Mouse (Mus musculus): ENCODE measurements around the gene Lgr5. TPM values are rescaled to one million over a fixed set of nuclear protein-coding genes. Genes with fewer than 3 reads are reported as not detected.
A peak's percentile ranks its signal among the peaks of the same experiment; 100 is the strongest.

Gene Lgr5
- total RNA-seq (2014; fragmentation: Nextera tagmentation) (0.35 TPM in 1 of 2 replicates, not detected in the other), total RNA-seq (2017) (not detected in 2 replicates)

DNA sequence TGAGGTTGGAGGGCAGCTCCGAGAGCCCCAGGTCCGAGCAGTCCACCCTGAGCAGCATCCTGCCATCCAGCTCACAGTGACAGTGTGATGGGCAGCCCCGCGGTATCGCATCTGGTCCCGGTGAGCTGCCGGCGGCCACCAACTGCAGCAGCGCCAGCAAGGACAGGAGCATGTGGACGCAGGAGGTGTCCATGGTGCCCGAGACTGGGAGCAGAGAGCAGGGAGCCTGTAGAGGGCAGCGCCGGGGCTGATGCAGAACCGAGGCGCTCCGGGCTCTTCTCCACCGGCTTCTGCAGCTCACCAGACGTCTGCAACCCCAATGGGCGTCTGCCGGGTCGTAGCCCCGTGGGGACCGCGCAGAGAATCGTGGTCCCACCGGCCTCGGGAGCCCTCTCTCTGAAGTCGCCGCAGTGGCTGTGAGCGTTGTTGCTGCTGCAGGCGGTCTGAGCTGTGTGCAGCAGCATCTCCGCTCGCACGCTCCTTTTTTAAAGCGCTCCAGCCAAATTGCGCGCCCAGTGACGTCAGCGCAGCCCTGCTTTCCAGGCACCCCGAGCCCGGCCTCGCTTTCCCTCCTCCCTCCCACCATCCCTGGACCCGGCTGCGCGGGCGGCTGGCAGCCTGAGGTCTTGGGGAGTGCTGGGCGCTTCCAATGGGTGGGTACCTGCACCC, at the start of gene Lgr5:
Gene Lgr5, minus strand, starts transcription at position 480 of the 669 bp plus-strand sequence.
- peak; percentile 32 for ATAC-seq (replicated peaks; ENCODE audit: low FRiP score, low TSS enrichment, poor library complexity, severe bottlenecking)

DNA sequence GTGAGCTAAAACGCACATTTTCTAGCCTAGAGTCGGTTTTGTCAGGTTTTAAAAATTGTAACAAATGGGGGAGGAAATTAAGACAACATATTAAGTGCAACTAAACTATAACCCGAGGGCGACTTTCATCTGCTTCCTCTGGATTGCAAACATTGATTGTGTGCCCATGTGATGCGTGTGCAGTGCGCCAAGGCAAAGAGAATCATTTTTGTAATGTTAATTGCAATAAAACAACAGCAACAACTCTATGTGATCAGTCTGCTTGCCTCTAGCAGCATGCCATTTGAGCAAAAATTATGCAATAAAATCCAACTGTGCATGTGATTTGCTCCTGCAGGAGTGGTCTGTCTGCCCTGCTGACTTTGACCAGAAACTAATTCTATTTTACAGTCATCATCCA, 39.1 kb upstream of the Lgr5 start:
- no peak for ATAC-seq (replicated peaks; ENCODE audit: low FRiP score, low TSS enrichment, poor library complexity, severe bottlenecking)

DNA sequence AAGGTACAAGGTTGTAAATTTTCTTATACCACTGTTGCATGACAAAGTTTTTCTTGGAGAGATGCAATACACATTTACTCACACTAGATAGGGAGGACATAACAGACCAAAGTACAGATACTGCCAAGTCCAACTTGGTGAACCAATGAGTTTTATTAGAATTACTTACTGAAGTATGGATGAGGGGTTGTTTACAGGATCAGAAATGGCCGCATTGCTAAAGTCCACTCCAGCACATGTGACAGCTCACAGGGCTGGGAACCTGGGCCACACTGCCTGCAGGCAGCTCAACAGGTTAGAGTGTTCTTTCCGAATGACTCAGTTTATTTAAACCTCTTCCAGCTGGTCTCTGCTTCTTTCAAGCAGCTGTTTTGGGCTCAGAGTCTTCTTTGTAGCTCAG, 37.4 kb upstream of the Lgr5 start:
- no peak for ATAC-seq (replicated peaks; ENCODE audit: low FRiP score, low TSS enrichment, poor library complexity, severe bottlenecking)

- ATAC-seq (replicated peaks; ENCODE audit: low FRiP score, low TSS enrichment, poor library complexity, severe bottlenecking), result 0 out of 2 replicates have a peak, but pooled peaks have one; percentile 30
These were observed 36.5 kb upstream of the Lgr5 start for GRCm38 (mm10) chr10:115623956-115624671.

GRCm38 (mm10) chr10:115623481-115623880, 35.9 kb upstream of the Lgr5 start:
- ATAC-seq (replicated peaks; ENCODE audit: low FRiP score, low TSS enrichment, poor library complexity, severe bottlenecking), result no peak

DNA sequence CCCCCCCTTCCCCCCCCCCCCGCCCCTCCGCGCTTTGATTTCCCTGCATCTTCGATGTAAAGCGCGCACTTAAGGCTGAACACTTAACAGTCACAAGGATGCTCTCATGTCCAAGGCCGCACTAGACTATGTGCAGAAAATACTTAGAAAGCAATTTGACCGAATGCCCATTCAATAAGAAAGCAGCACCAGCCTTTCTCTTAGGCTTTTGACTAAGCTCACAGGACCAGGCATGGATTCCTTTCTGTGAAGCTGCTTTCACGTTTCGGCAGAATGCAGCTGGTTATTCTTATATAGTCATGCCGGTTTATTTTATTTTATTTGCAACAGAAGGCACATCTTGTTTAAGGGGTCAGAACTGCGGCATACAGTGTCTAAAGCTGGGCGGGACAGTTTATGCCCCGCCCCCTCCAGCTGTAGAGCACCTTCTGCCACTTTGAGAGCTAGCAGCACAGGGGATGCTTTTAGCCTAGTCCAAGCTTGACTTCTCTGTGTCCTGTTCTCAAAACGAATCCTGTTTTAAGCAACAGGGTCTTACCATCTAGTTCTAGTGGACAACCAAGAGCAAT, 30.8 kb upstream of the Lgr5 start:
- ATAC-seq (replicated peaks; ENCODE audit: low FRiP score, low TSS enrichment, poor library complexity, severe bottlenecking), result no peak

GRCm38 (mm10) chr10:115617456-115618287, 30.1 kb upstream of the Lgr5 start:
- peak; percentile 92 for ATAC-seq (replicated peaks; ENCODE audit: low FRiP score, low TSS enrichment, poor library complexity, severe bottlenecking)

- ATAC-seq (replicated peaks; ENCODE audit: low FRiP score, low TSS enrichment, poor library complexity, severe bottlenecking), result no peak
These were observed 8.2 kb upstream of the Lgr5 start for GRCm38 (mm10) chr10:115595748-115596147.

GRCm38 (mm10) chr10:115593651-115594050, 6.1 kb upstream of the Lgr5 start:
- no peak for ATAC-seq (replicated peaks; ENCODE audit: low FRiP score, low TSS enrichment, poor library complexity, severe bottlenecking)

DNA sequence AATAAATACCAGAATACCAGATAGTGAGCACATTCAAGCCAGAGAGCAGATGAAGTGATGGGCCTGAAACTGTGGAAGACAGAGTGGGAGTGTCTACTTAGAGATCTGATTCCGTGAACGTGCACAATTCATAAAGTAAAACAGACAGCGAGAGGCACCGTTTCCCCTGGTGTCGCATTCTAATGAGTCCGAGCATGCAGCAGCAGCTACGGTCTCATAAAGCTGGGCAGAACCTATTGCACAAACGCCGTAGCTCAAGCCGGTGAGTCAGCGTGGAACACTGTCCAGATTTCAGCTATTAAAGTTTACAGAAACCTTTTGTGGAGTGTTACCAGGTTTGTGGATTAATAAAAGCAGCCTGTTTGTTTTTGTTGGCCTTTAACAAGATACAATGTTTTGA, 5.6 kb upstream of the Lgr5 start:
- no peak for ATAC-seq (replicated peaks; ENCODE audit: low FRiP score, low TSS enrichment, poor library complexity, severe bottlenecking)

DNA sequence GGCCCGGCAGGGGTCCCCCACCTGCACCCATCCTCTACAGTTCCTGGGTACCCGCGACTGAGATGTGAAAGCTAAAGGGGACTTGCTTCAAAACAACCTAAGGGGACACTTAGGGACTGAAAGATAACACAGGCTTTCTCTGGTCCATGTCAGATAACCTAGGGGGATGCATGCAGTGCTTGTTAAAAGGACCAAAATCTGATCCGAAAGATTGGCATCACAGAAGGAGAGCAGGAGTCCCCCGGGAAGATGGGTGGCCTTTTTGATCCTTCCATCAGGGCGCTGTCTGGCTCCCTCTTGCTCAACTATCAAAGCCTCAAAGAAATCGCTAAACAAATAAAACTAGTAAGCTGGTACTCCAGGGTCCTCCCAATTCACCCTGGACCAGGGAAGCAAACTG, 399 bp upstream of the Lgr5 start:
- no peak for ATAC-seq (replicated peaks; ENCODE audit: low FRiP score, low TSS enrichment, poor library complexity, severe bottlenecking)

DNA sequence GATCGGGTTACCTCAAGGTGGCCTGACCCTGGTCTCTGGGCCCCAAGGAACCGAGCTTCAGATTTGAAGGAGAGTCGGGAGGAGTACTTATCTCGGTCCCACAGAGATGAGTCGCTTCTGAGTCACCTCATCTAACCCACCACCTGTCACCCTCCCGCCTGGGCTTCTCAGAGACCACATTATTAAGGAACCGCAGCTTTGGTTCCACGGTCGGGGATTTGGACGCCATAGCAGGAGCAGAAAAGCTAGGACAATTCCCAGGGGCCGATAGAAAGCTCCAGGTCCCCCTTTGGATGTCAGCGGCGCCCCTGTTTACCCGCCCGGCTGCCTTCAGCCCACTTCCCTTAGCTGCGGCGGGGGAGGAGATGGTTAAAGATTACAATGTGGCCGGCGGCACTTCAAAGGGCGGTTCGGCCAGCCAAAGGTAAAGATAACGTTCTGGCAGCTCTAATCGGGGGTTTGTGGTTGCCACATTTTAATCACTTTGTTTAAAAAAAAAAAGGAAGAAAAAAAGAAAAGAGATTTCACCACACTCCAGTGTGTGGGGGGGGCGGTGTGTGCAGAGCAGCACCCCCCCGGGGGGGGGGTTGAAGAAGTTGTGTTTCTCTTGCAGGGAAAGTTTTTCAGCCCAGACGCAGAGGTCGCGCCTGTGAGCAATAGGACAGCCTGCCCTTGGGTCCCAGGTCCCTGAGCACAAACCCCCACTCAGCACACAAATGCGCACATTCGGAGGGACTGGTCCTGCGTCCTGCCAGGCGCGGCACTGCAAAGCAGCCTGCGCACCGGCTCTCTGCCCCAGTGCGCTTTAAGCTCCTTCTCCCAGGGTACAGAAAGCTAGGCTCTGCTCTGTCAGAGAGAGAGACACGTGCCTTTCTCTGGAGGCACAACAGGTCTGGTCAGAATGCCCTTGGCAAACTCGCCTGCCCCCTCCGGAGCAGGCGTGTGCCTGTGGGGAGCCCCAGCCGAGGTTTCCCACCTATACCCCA, 1.0 kb downstream of the Lgr5 start:
- peak; percentile 63 for ATAC-seq (replicated peaks; ENCODE audit: low FRiP score, low TSS enrichment, poor library complexity, severe bottlenecking)

GRCm38 (mm10) chr10:115585491-115586245, 1.9 kb downstream of the Lgr5 start:
- ATAC-seq (replicated peaks; ENCODE audit: low FRiP score, low TSS enrichment, poor library complexity, severe bottlenecking), result peak; percentile 10; the same call in 1 of the 2 replicates

- no peak for ATAC-seq (replicated peaks; ENCODE audit: low FRiP score, low TSS enrichment, poor library complexity, severe bottlenecking)
These were observed 2.9 kb downstream of the Lgr5 start for GRCm38 (mm10) chr10:115584656-115585055.

- no peak for ATAC-seq (replicated peaks; ENCODE audit: low FRiP score, low TSS enrichment, poor library complexity, severe bottlenecking)
These were observed 4.5 kb downstream of the Lgr5 start for GRCm38 (mm10) chr10:115583071-115583470.

GRCm38 (mm10) chr10:115581971-115582370, 5.6 kb downstream of the Lgr5 start:
- ATAC-seq (replicated peaks; ENCODE audit: low FRiP score, low TSS enrichment, poor library complexity, severe bottlenecking), result no peak

DNA sequence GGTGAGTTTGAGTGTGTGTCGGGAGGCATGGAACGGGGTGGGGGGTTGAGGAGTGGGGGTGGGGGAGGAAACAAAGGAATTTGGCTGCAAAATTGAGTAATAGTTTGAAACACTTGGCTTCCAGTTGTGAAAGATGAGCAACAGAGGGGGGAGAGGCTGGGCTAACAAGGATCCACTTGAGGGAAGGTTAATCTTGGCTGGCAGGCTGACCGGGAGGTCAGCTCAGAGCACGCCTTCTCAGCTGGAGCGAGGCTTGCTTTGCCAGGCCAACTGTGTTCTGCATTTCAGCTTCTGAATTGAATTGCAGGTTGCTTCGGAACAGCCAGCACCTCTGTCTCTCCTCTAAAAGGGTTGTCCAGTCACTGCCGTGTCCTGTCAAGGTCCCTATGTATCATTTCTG, 8.1 kb downstream of the Lgr5 start:
- ATAC-seq (replicated peaks; ENCODE audit: low FRiP score, low TSS enrichment, poor library complexity, severe bottlenecking), result no peak

DNA sequence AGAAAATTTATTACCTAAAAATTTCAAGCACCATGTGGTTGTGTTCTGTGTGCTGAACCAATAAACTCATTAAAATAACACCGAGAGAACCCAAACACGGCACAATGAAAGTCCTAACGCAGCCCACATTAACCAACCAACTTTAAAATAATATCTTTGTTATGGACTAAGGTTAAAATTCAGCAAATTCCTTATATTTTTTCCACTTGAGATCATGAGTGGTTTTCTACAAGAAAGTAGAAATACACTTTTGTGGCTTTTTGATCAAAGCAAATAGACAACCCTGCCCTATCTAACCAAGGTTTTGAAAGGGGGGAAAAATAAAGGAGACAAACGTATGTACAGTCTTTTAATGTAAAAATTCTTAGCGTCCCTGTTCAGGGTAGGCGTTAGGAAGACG, 8.5 kb downstream of the Lgr5 start:
- ATAC-seq (replicated peaks; ENCODE audit: low FRiP score, low TSS enrichment, poor library complexity, severe bottlenecking), result no peak

Data from megakaryocyte-erythroid progenitor cell, adult 5-6 weeks (primary cell).